Comparison of ENCODE assay signal across 44 mouse cellular contexts in the genomic region with DNA sequence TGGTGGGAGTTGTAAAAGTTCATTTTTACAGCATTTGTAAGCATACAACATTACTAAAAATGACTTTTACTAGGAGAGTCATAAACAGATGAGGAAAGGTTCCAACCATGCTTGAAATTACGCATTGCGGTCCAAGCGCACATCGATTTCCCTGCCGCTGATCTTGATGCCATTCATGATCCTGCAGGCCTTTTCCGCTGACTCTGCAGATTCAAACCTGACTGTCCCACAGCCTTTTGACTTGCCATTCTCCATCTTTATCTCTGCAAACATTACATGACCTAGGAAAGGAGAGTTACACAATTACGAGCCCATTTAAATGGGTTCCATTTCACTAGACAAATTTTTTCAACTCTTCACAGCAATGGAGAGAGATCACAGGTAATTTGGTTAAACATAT. TPM values are rescaled to one million over a fixed set of nuclear protein-coding genes. Genes with fewer than 3 reads are reported as not detected.
"Had no signal": no experiment of that assay in that cellular context is flagged by ENCODE, and none has a peak within 500 bp of the region (broad histone marks: within the 10 kb centered on the region; RNA-seq: fewer than 3 reads in every experiment).

No protein-coding gene starts in this region.

- DNase-seq: heart, postnatal 10 days; heart, postnatal 14 days; heart, postnatal 36 days; heart, postnatal 4 days; kidney, adult 11 months; kidney, adult 18-20 months; kidney, adult 2 months; kidney, adult 8-10 months; kidney, adult 9 months; kidney, postnatal 10 days; kidney, postnatal 14 days; kidney, postnatal 25 days; kidney, postnatal 36 days; kidney, postnatal 4 days; layer of hippocampus, adult 9-11 months; layer of hippocampus, postnatal 36 days had no signal

- H3K4me3 ChIP-seq: heart, embryonic 12.5 days; heart, embryonic 13.5 days; heart, embryonic 15.5 days; hindbrain, embryonic 10.5 days; hindbrain, embryonic 12.5 days; hindbrain, embryonic 13.5 days; hindbrain, embryonic 15.5 days; intestine, embryonic 15.5 days; kidney, embryonic 15.5 days; layer of hippocampus, adult 2 months; left cerebral cortex, adult 2 months had no signal

- H3K9me3 ChIP-seq: heart, embryonic 12.5 days; heart, embryonic 13.5 days; heart, embryonic 15.5 days; hindbrain, embryonic 10.5 days; hindbrain, embryonic 12.5 days; hindbrain, embryonic 13.5 days; hindbrain, embryonic 15.5 days; intestine, embryonic 15.5 days; kidney, embryonic 15.5 days had no signal

- H3K4me1 ChIP-seq: heart, embryonic 12.5 days; heart, embryonic 13.5 days; heart, embryonic 15.5 days; hindbrain, embryonic 10.5 days; hindbrain, embryonic 12.5 days; hindbrain, embryonic 13.5 days; hindbrain, embryonic 15.5 days; intestine, embryonic 15.5 days had no signal

- H3K36me3 ChIP-seq: intestine, embryonic 15.5 days had no signal

- ATAC-seq: hindbrain, embryonic 16.5 days; hindbrain, postnatal 0 days; intestine, embryonic 15.5 days; intestine, embryonic 16.5 days; intestine, postnatal 0 days had no signal

- H3K27ac ChIP-seq: heart, embryonic 13.5 days; heart, embryonic 15.5 days; hindbrain, embryonic 10.5 days; hindbrain, embryonic 12.5 days; hindbrain, embryonic 13.5 days; hindbrain, embryonic 14.5 days; hindbrain, embryonic 15.5 days; hindbrain, postnatal 0 days; intestine, embryonic 15.5 days; kidney, embryonic 15.5 days; kidney, postnatal 0 days; layer of hippocampus, adult 2 months; left cerebral cortex, adult 2 months had no signal

- H3K9ac ChIP-seq: heart, embryonic 12.5 days; heart, embryonic 13.5 days; heart, embryonic 15.5 days; hindbrain, embryonic 12.5 days; hindbrain, embryonic 13.5 days; hindbrain, embryonic 14.5 days; hindbrain, embryonic 15.5 days; intestine, embryonic 15.5 days; kidney, embryonic 15.5 days had no signal

- H3K4me2 ChIP-seq: heart, embryonic 11.5 days; heart, embryonic 12.5 days; heart, embryonic 13.5 days; heart, embryonic 15.5 days; hindbrain, embryonic 12.5 days; hindbrain, embryonic 13.5 days; hindbrain, embryonic 14.5 days; hindbrain, embryonic 15.5 days; intestine, embryonic 15.5 days; kidney, embryonic 15.5 days had no signal

- H3K27me3 ChIP-seq: heart, embryonic 12.5 days; heart, embryonic 13.5 days; heart, embryonic 15.5 days; hindbrain, embryonic 12.5 days; hindbrain, embryonic 13.5 days; hindbrain, embryonic 15.5 days; intestine, embryonic 15.5 days; kidney, embryonic 15.5 days had no signal

RNA-seq across cellular contexts. Expression of a gene that starts 20.8 kb away (rescaled TPM):
- polyA plus RNA-seq: intestine, postnatal 0 days had no signal

RNA-seq across cellular contexts. Expression of a gene that starts 47.7 kb away (rescaled TPM):
- total RNA-seq: heart, postnatal 10 days; heart, postnatal 14 days; heart, postnatal 25 days; heart, postnatal 36 days; heart, postnatal 4 days; hematopoietic stem cell, adult 5-6 weeks had no signal
- polyA plus RNA-seq: heart, embryonic 11.5 days; heart, embryonic 12.5 days; heart, embryonic 13.5 days; heart, embryonic 14.5 days; heart, embryonic 15.5 days; heart, embryonic 16.5 days; heart, postnatal 0 days; hindbrain, embryonic 11.5 days; intestine, embryonic 14.5 days; intestine, embryonic 15.5 days; kidney, embryonic 14.5 days; kidney, embryonic 15.5 days; kidney, embryonic 16.5 days; kidney, postnatal 0 days; large intestine, adult 2 months had no signal
